Mouse (Mus musculus) ES-E14 (cell line): ENCODE data around the gene Slc50a1. TPM values are rescaled to one million over a fixed set of nuclear protein-coding genes. Genes with fewer than 3 reads are reported as not detected.

Source experiments
- DNase-seq: peaks from one replicate; pipeline ENCODE4 v3.0.0-alpha.2; 2013; ENCODE audit warnings: low read depth, low spot score
- H3K27ac ChIP-seq: 2 replicates; pipeline ENCODE4 v1.5.1; 2012; ENCODE audit warnings: low read depth, mild to moderate bottlenecking, low read length, moderate library complexity, mixed read lengths; ENCODE audit not compliant: poor library complexity, insufficient read depth, severe bottlenecking
- H3K36me3 ChIP-seq: 2 replicates; pipeline ENCODE4 v1.6.1; 2012; ENCODE audit warnings: mild to moderate bottlenecking, low read length, moderate library complexity, mixed read lengths; ENCODE audit not compliant: control insufficient read depth, poor library complexity, insufficient read depth, severe bottlenecking
- H3K4me1 ChIP-seq, 2 experiments: fragments of 150-350 bp in 1 of 2; sonication (generic) in 1 of 2; 2 replicates each; pipeline ENCODE4 v1.6.1; 2012; ENCODE audit warnings: low read length in 2 of 2, mild to moderate bottlenecking in 1 of 2, mixed read lengths in 1 of 2; ENCODE audit not compliant: control insufficient read depth in 2 of 2, insufficient read depth in 2 of 2, poor library complexity in 1 of 2
- H3K4me3 ChIP-seq, 2 experiments: fragments of 150-350 bp in 1 of 2; sonication (generic) in 1 of 2; 2 replicates each; pipeline ENCODE4 v1.5.1; 2012; ENCODE audit warnings: low read length in 2 of 2, low read depth in 1 of 2, mild to moderate bottlenecking in 1 of 2, mixed read lengths in 1 of 2; ENCODE audit not compliant: insufficient read depth in 1 of 2, poor library complexity in 1 of 2, severe bottlenecking in 1 of 2
- H3K9ac ChIP-seq: 2 replicates; pipeline ENCODE4 v1.6.1; 2012; ENCODE audit warnings: low read depth, mild to moderate bottlenecking, low read length, mixed read lengths; ENCODE audit not compliant: poor library complexity, insufficient read depth, severe bottlenecking
- H3K9me3 ChIP-seq: fragments of 150-350 bp; sonication (generic); 2 replicates; pipeline ENCODE4 v1.6.1; 2012; ENCODE audit warnings: low read depth, mild to moderate bottlenecking, low read length; ENCODE audit not compliant: control insufficient read depth, insufficient read depth
- CHD2 ChIP-seq: IDR thresholded peaks from 2 replicates; pipeline ENCODE4 v1.6.1; 2014; ENCODE audit warnings: mild to moderate bottlenecking, low read depth, low read length, inconsistent platforms
- HCFC1 ChIP-seq: IDR thresholded peaks from 2 replicates; pipeline ENCODE4 v1.6.1; 2012; ENCODE audit warnings: low read length, inconsistent platforms, borderline replicate concordance; ENCODE audit not compliant: insufficient read depth
- MAFK ChIP-seq: IDR thresholded peaks from 2 replicates; pipeline ENCODE4 v1.6.1; 2014; ENCODE audit warnings: mild to moderate bottlenecking, low read depth, low read length, inconsistent platforms; ENCODE audit not compliant: insufficient read depth
- ZC3H11A ChIP-seq: IDR thresholded peaks from 2 replicates; pipeline ENCODE4 v1.6.1; 2012; ENCODE audit warnings: low read depth, mild to moderate bottlenecking, inconsistent platforms, low read length, borderline replicate concordance
- ZNF384 ChIP-seq: IDR thresholded peaks from 2 replicates; pipeline ENCODE4 v1.6.1; 2012; ENCODE audit warnings: low read depth, low read length, inconsistent platforms
- in situ Hi-C, 2 experiments: fragments of 600-800 bp; cut with MboI; formaldehyde crosslinking; loops; one replicate each; pipeline ENCODE4 v1.15.1; 2025; ENCODE audit warnings: low sequenced_read_pairs in 2 of 2, inconsistent platforms in 1 of 2; ENCODE audit not compliant: unreplicated experiment in 2 of 2
- total RNA-seq: library from RNA; depleted of rRNA; stranded (reverse); fragments of 300-350 nt; gene quantifications from 2 replicates; pipeline ENCODE4 v1.2.3, GENCODE M21; 2012

Slc50a1 gene
- total RNA-seq, 1 experiment = 17.0 TPM

GRCm38 (mm10) chr3:89314791-89315190 lies 44.4 kb upstream of the Slc50a1 start:
- DNase-seq = no peak
- no peaks in the 10 kb centered on the region for H3K36me3 ChIP-seq
- peaks cover 0 to 22% of the 10 kb centered on the region in 2 experiments; a peak in 2 of 4 replicates for H3K4me1 ChIP-seq
- no peak for TF ChIP-seq ZC3H11A
- TF ChIP-seq ZNF384 = no peak
- no peak for TF ChIP-seq CHD2
- TF ChIP-seq HCFC1 = no peak
- no peak for TF ChIP-seq MAFK
- H3K9me3 ChIP-seq = no peaks in the 10 kb centered on the region
- peak overlapping the region; percentile 50 to 66; a peak in 3 of 4 replicates for H3K4me3 ChIP-seq
- no peak overlapping the region; the same call in 1 of the 2 replicates for H3K9ac ChIP-seq
- H3K27ac ChIP-seq = 0 out of 2 replicates have a peak overlapping the region, but pooled peaks have one; percentile 7
- in situ Hi-C loops = no loop called here

- DNase-seq = no peak
- Histone ChIP-seq H3K4me1 (peaks cover 0 to 22% of the 10 kb centered on the region in 2 experiments; a peak in 2 of 4 replicates), H3K9me3 (no peaks in the 10 kb centered on the region), H3K27ac (no peak overlapping the region), H3K9ac (no peak overlapping the region), H3K36me3 (no peaks in the 10 kb centered on the region), H3K4me3 (0 out of 4 replicates have a peak overlapping the region, but pooled peaks of 1 of the 2 experiments have one; percentile 4)
- in situ Hi-C loops = no loop called here
- TF ChIP-seq HCFC1 (no peak), ZC3H11A (no peak), CHD2 (no peak), ZNF384 (no peak), MAFK (no peak)
Measured at GRCm38 (mm10) chr3:89314340-89314739, 44.0 kb upstream of the Slc50a1 start.

- Histone ChIP-seq H3K9me3 (no peaks in the 10 kb centered on the region), H3K9ac (peak overlapping the region; percentile 27; the same call in 1 of the 2 replicates), H3K4me3 (no peak overlapping the region), H3K36me3 (no peaks in the 10 kb centered on the region), H3K4me1 (peaks cover 2 to 11% of the 10 kb centered on the region in 2 experiments; a peak in 2 of 4 replicates), H3K27ac (no peak overlapping the region)
- peak; percentile 86 for DNase-seq
- in situ Hi-C loops = no loop called here
- TF ChIP-seq MAFK (no peak), ZC3H11A (peak; percentile 33; the same call in 1 of the 2 replicates), ZNF384 (peak; percentile 77), CHD2 (no peak), HCFC1 (no peak)
Measured at GRCm38 (mm10) chr3:89308089-89308488, 37.7 kb upstream of the Slc50a1 start.

GRCm38 (mm10) chr3:89305551-89306325 lies 35.4 kb upstream of the Slc50a1 start:
- Histone ChIP-seq H3K27ac (no peak overlapping the region), H3K36me3 (no peaks in the 10 kb centered on the region), H3K4me1 (peaks cover 2 to 11% of the 10 kb centered on the region in 2 experiments; a peak in 2 of 4 replicates), H3K9ac (no peak overlapping the region), H3K9me3 (no peaks in the 10 kb centered on the region), H3K4me3 (no peak overlapping the region)
- in situ Hi-C loops = no loop called here
- no peak for DNase-seq
- TF ChIP-seq ZC3H11A (no peak), HCFC1 (no peak), CHD2 (no peak)
